Mouse (Mus musculus): ENCODE measurements around the gene Pdzk1ip1. TPM values are rescaled to one million over a fixed set of nuclear protein-coding genes. Genes with fewer than 3 reads are reported as not detected.
A peak's percentile ranks its signal among the peaks of the same experiment; 100 is the strongest.

Pdzk1ip1 gene
- total and polyA plus RNA-seq, 3 experiments, result 0.21 to 19.8 (median 3.0) TPM

DNA sequence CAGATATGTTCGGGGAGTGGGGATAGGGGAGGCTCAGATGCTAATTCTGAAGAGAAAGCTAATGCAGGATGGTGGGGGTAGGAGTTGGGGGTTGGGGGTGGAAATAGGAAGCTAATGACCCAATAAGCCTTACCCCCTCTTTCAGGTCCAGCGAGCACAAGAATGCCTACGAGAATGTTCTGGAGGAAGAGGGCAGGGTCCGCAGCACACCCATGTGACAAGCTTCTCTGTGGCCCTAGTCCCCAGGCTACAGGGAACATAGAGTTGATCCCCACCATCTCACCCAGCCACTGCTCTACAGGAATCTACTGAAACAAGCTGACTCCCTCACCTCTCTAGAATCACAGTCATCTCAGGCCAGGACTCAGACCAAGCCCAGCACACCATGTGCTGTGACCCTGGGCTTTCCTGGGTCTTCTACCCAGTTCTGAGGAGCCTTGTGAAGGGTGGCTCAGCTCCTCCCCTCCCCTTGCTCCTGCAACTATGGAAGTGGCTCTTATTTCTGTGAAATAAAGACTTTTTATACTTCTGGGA, 4.9 kb downstream of the Pdzk1ip1 start:
- Histone ChIP-seq H3K27me3 (ENCODE audit: insufficient read depth, low read length) (no peaks in the 10 kb centered on the region; the same call in 1 of the 2 replicates), H3K4me1 (ENCODE audit: insufficient read depth, low read depth, low read length) (peaks cover 89% of the 10 kb centered on the region), H3K36me3 (replicated peaks) (no peaks in the 10 kb centered on the region), H3K9me3 (replicated peaks) (no peaks in the 10 kb centered on the region), H3K4me3 (ENCODE audit: low read depth, low read length) (no peak overlapping the region)
- ATAC-seq (ENCODE audit: extremely low read depth, insufficient number of reproducible peaks, low FRiP score, poor library complexity, severe bottlenecking), result no peak
- no peak for DNase-seq (ENCODE audit: low spot score)
- TF ChIP-seq TAL1 (conservative IDR thresholded peaks at IDR 0.05; ENCODE audit: low read depth, low read length), result no peak
- TF ChIP-seq GATA1 (IDR thresholded peaks at IDR 0.05; ENCODE audit: borderline replicate concordance, low read length), result no peak
- TF ChIP-seq CTCF (IDR thresholded peaks at IDR 0.05; ENCODE audit: low read depth, low read length), result no peak
- TF ChIP-seq POLR2AphosphoS5 (IDR thresholded peaks at IDR 0.05; ENCODE audit: insufficient replicate concordance, low read depth, low read length), result no peak
- no peak for TF ChIP-seq GATA2 (IDR thresholded peaks at IDR 0.05; ENCODE audit: borderline replicate concordance, low read depth, low read length)

DNA sequence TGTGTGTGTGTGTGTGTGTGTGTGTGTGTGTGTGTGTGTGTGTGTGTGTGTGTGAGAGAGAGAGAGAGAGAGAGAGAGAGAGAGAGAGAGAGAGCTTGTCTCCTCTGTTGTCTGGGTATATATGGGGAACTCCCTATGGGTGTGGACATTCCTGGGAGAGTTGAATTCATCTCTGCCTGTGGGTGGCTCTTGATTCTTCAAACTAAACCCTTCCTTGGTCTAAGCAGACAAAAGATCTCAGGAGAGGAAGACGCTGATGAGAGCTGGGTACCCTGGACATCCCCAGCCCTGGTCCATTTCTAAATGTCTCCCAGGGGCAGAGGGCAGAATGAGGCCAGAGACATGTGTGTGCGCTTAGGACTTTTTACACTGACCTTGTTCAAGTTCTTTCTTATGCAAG, 5.5 kb downstream of the Pdzk1ip1 start:
- H3K4me1 ChIP-seq (ENCODE audit: insufficient read depth, low read depth, low read length), result peaks cover 87% of the 10 kb centered on the region
- H3K4me3 ChIP-seq (ENCODE audit: low read depth, low read length), result no peak overlapping the region
- no peaks in the 10 kb centered on the region; the same call in 1 of the 2 replicates for H3K27me3 ChIP-seq (ENCODE audit: insufficient read depth, low read length)
- no peak for ATAC-seq (ENCODE audit: extremely low read depth, insufficient number of reproducible peaks, low FRiP score, poor library complexity, severe bottlenecking)
- no peak for DNase-seq (ENCODE audit: low spot score)
- TF ChIP-seq POLR2AphosphoS5 (IDR thresholded peaks at IDR 0.05; ENCODE audit: insufficient replicate concordance, low read depth, low read length) (no peak), GATA1 (IDR thresholded peaks at IDR 0.05; ENCODE audit: borderline replicate concordance, low read length) (no peak), GATA2 (IDR thresholded peaks at IDR 0.05; ENCODE audit: borderline replicate concordance, low read depth, low read length) (no peak), TAL1 (conservative IDR thresholded peaks at IDR 0.05; ENCODE audit: low read depth, low read length) (no peak), CTCF (IDR thresholded peaks at IDR 0.05; ENCODE audit: low read depth, low read length) (no peak)
- H3K36me3 ChIP-seq (replicated peaks), result no peaks in the 10 kb centered on the region
- no peaks in the 10 kb centered on the region for H3K9me3 ChIP-seq (replicated peaks)

DNA sequence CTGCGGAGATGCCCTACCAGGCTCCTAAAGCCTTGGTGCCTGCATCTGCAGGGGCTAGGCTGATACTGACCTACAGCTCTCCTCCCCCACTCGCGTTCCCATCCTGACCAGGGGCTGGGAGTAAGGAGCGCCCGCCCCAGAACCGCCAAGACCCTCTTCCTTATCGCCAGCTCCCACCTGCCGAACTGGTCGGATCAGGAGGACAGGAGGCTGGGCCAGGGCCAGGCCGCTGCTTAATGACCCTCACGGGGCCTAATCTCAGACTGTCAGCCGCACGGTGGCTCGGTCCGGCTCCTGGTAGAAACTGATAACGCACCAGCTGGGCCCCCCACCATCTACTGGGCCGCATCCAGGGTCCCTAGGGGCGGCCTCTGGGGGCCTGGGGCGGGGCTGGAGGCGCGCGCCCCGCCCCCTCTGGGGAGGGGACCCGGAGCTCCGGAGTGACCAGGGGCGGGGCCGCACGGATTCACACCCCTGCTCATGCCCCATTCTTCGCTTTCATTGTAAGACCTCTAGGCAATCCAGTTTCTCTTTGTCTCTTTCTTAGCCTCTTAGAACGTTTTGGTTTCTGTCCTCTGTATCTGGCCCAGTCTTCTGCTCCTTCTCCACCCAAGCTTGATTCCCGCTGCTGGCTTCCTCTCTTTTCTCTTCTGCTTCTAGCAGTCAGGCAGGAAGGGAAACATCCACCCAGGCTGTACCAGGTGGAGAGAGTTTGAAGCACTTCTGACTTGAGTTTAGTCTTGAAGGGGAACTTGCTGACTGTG, 7.3 kb downstream of the Pdzk1ip1 start:
- Histone ChIP-seq H3K4me3 (ENCODE audit: low read depth, low read length) (peak overlapping the region; percentile 65; the same call in 1 of the 2 replicates), H3K36me3 (replicated peaks) (no peaks in the 10 kb centered on the region), H3K27me3 (ENCODE audit: insufficient read depth, low read length) (peaks cover 2% of the 10 kb centered on the region; the same call in 1 of the 2 replicates), H3K9me3 (replicated peaks) (no peaks in the 10 kb centered on the region), H3K4me1 (ENCODE audit: insufficient read depth, low read depth, low read length) (peaks cover 82% of the 10 kb centered on the region)
- DNase-seq (ENCODE audit: low spot score) (peak; percentile 93), ATAC-seq (ENCODE audit: extremely low read depth, insufficient number of reproducible peaks, low FRiP score, poor library complexity, severe bottlenecking) (peak; percentile 86)
- TF ChIP-seq POLR2AphosphoS5 (IDR thresholded peaks at IDR 0.05; ENCODE audit: insufficient replicate concordance, low read depth, low read length) (no peak), GATA2 (IDR thresholded peaks at IDR 0.05; ENCODE audit: borderline replicate concordance, low read depth, low read length) (no peak), GATA1 (IDR thresholded peaks at IDR 0.05; ENCODE audit: borderline replicate concordance, low read length) (no peak), TAL1 (conservative IDR thresholded peaks at IDR 0.05; ENCODE audit: low read depth, low read length) (peak; percentile 99), CTCF (IDR thresholded peaks at IDR 0.05; ENCODE audit: low read depth, low read length) (no peak)

DNA sequence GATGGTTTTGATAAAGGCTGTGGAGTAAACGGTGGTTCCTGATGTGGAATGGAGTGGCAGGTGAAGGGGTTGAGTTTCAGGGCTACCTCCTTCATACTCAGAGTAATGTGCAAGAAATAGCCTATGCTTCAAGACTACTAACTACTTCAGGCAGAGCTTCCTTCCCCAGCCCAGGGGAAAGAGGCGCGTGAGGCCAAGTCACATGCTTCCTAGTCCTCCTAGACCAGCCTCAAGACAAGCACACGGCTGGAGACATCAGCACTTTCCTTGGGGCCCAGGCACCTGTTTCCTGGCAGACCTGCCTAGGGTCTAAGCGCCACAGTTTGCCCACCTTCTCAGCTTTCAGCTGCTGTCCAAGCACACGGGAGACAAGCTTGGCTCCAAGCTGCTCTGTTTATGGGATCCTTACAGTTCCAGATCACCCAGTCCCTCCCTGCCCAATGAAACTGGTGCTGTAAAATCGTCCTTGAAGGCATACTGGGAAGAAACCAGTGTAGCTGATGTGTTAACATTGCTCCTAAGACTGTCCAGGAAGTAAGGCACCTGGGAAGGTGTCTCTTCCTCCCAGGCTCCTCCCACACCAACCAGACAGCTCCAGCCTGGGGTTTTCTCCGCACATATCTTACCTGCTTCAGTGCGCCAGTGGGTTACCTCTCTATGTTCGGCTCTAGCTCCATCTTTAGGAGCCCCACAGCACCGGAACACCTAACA, 8.1 kb downstream of the Pdzk1ip1 start:
- peak; percentile 47 for ATAC-seq (ENCODE audit: extremely low read depth, insufficient number of reproducible peaks, low FRiP score, poor library complexity, severe bottlenecking)
- H3K4me3 ChIP-seq (ENCODE audit: low read depth, low read length), result peak overlapping the region; percentile 65; the same call in 1 of the 2 replicates
- peaks cover 74% of the 10 kb centered on the region for H3K4me1 ChIP-seq (ENCODE audit: insufficient read depth, low read depth, low read length)
- TF ChIP-seq TAL1 (conservative IDR thresholded peaks at IDR 0.05; ENCODE audit: low read depth, low read length) (no peak), POLR2AphosphoS5 (IDR thresholded peaks at IDR 0.05; ENCODE audit: insufficient replicate concordance, low read depth, low read length) (no peak), CTCF (IDR thresholded peaks at IDR 0.05; ENCODE audit: low read depth, low read length) (no peak), GATA2 (IDR thresholded peaks at IDR 0.05; ENCODE audit: borderline replicate concordance, low read depth, low read length) (no peak), GATA1 (IDR thresholded peaks at IDR 0.05; ENCODE audit: borderline replicate concordance, low read length) (no peak)
- H3K27me3 ChIP-seq (ENCODE audit: insufficient read depth, low read length), result peaks cover 2% of the 10 kb centered on the region; the same call in 1 of the 2 replicates
- H3K9me3 ChIP-seq (replicated peaks), result no peaks in the 10 kb centered on the region
- H3K36me3 ChIP-seq (replicated peaks), result no peaks in the 10 kb centered on the region
- DNase-seq (ENCODE audit: low spot score), result peak; percentile 65

DNA sequence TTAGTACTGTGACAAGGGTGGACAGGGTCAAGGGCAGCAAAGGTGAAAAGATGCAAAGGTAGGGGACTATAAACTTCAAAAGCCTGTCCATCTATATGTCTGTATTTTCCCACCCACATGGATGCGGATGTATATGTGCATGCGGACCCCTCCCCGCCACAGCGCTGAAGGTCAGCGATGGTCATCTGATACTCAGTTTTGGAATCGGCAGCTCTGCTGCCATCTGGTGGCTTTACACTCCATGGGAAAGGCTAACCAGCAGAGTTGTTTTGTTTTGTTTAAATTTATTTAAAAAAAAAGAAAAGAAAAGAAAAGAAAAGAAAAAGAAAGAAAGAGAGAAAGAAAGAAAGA, 8.6 kb downstream of the Pdzk1ip1 start:
- H3K9me3 ChIP-seq (replicated peaks), result no peaks in the 10 kb centered on the region
- peaks cover 69% of the 10 kb centered on the region for H3K4me1 ChIP-seq (ENCODE audit: insufficient read depth, low read depth, low read length)
- H3K36me3 ChIP-seq (replicated peaks), result no peaks in the 10 kb centered on the region
- peaks cover 2% of the 10 kb centered on the region; the same call in 1 of the 2 replicates for H3K27me3 ChIP-seq (ENCODE audit: insufficient read depth, low read length)
- DNase-seq (ENCODE audit: low spot score) (no peak), ATAC-seq (ENCODE audit: extremely low read depth, insufficient number of reproducible peaks, low FRiP score, poor library complexity, severe bottlenecking) (no peak)
- TF ChIP-seq TAL1 (conservative IDR thresholded peaks at IDR 0.05; ENCODE audit: low read depth, low read length), result no peak
- TF ChIP-seq GATA2 (IDR thresholded peaks at IDR 0.05; ENCODE audit: borderline replicate concordance, low read depth, low read length), result no peak
- no peak for TF ChIP-seq POLR2AphosphoS5 (IDR thresholded peaks at IDR 0.05; ENCODE audit: insufficient replicate concordance, low read depth, low read length)
- TF ChIP-seq CTCF (IDR thresholded peaks at IDR 0.05; ENCODE audit: low read depth, low read length), result no peak
- TF ChIP-seq GATA1 (IDR thresholded peaks at IDR 0.05; ENCODE audit: borderline replicate concordance, low read length), result no peak
- peak overlapping the region; percentile 65; the same call in 1 of the 2 replicates for H3K4me3 ChIP-seq (ENCODE audit: low read depth, low read length)

DNA sequence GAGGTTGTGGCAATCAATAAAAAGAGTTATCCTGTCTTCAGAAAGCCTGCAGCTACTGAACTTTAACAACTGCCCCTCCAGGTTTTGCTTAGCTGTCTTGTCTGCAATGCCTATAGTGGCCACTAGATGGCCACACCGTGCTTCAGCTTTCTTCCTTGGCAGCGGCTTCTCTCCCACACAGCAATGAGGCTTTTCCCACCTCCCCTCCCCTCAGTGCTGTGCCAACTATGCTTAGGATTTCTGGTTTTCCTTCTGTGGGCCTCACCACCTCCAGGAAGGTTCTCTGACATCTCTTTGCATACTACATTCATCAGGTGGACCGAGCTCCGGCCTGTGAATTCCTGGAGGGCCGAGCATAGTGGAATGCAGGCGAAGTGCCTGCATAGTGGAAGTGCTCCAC, 13.2 kb downstream of the Pdzk1ip1 start:
- Histone ChIP-seq H3K4me1 (ENCODE audit: insufficient read depth, low read depth, low read length) (peaks cover 38% of the 10 kb centered on the region), H3K4me3 (ENCODE audit: low read depth, low read length) (no peak overlapping the region), H3K9me3 (replicated peaks) (no peaks in the 10 kb centered on the region), H3K36me3 (replicated peaks) (no peaks in the 10 kb centered on the region), H3K27me3 (ENCODE audit: insufficient read depth, low read length) (peaks cover 2% of the 10 kb centered on the region; the same call in 1 of the 2 replicates)
- DNase-seq (ENCODE audit: low spot score) (peak; percentile 47), ATAC-seq (ENCODE audit: extremely low read depth, insufficient number of reproducible peaks, low FRiP score, poor library complexity, severe bottlenecking) (no peak)
- TF ChIP-seq CTCF (IDR thresholded peaks at IDR 0.05; ENCODE audit: low read depth, low read length) (peak; percentile 98), GATA2 (IDR thresholded peaks at IDR 0.05; ENCODE audit: borderline replicate concordance, low read depth, low read length) (no peak)
